Mouse (Mus musculus) urinary bladder, postnatal 4 days (tissue): ENCODE measurements around the gene Tmprss9.

ENCODE experiments used
- DNase-seq, 2 experiments: peaks; one replicate each; pipeline ENCODE4 v3.0.0; 2021 to 2022; ENCODE audit warnings: low spot score in 2 of 2

The Tmprss9 gene

GRCm38 (mm10) chr10:80937646-80938045 lies 66.0 kb downstream of the Tmprss9 start:
- peak; percentile 64 to 81 for DNase-seq

GRCm38 (mm10) chr10:80938831-80939550 lies 67.3 kb downstream of the Tmprss9 start:
- DNase-seq, result no peak

DNA sequence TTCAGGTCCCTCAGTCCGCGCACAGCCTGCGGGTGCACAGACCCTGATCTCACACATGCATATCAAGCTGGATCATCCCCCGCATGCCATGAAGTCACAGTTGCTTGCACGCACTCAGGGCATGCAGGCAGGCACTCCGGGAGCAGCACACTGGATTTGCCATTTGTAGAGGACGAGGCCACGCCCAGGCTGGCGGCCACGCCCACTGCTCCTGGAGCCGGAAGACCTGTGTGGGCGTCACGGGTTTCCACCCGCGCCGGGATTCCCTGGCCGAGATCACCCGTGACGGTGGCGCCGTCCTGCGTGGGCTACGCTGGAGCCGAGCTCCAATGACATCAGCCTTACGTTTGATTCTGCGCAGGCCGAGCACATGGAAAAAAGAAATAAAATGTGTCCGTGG lies 68.0 kb downstream of the Tmprss9 start:
- peak; percentile 79 to 85 for DNase-seq

GRCm38 (mm10) chr10:80940320-80940987 lies 68.8 kb downstream of the Tmprss9 start:
- DNase-seq, result no peak

DNA sequence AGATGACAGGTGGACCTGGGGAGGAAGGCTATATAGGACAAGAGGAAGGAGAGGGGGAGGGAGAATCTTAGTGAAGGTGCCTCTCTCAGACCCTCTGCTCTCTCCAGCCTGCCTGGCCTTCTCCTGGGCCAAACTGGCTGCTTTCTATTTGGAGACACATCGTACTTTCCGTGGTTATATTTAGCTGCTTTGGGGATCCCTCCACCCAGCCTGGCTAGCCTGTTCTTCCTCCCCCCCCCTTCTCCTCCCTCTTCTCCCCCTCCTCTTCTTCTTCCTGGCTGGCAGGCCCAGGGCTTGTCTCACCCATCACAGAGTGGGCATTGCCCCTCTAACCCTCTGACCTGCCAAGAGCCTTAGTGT lies 69.3 kb downstream of the Tmprss9 start:
- no peak for DNase-seq

DNA sequence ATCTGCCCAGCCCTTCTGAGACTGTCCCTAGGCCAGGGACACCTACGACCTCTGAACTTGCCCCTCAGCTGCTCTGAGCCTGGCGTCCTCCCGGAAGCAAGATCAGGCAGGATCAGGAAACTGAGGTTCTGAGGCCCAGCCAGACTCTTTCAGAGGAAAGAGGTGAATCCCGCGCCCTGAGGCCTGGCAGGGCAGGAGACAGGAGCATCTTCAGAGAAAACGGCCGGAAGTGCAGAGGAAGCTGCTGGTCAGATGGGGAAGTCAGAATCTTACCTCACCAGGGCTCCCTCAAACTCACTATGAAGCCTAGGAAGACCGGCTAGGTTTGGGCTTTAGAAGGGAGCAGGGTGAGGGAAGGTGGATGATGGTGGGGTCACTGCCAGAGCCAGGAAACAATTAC lies 71.3 kb downstream of the Tmprss9 start:
- DNase-seq, result no peak

GRCm38 (mm10) chr10:80943701-80944100 lies 72.1 kb downstream of the Tmprss9 start:
- no peak for DNase-seq

DNA sequence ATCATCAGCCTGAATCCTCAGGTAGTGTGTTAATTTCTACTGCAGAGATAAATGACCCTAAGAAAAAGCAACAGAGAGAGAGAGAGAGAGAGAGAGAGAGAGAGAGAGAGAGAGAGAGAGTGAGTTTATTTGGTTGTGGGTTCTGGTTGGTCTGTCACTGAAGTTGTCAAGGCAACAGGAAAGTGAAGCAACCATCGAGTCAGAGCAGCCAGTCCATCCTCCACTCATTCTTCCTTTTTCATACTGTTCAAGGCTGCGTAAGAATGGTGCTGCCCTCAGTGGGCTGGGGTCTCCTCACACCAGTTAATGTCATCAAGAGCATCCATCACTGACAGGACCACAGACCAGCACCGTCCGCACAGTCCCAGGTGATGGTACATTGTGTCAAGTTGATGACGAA lies 72.6 kb downstream of the Tmprss9 start:
- no peak for DNase-seq

- DNase-seq, result no peak
These were observed 75.2 kb downstream of the Tmprss9 start for GRCm38 (mm10) chr10:80946684-80947437.

GRCm38 (mm10) chr10:80947802-80948201 lies 76.2 kb downstream of the Tmprss9 start:
- no peak for DNase-seq

DNA sequence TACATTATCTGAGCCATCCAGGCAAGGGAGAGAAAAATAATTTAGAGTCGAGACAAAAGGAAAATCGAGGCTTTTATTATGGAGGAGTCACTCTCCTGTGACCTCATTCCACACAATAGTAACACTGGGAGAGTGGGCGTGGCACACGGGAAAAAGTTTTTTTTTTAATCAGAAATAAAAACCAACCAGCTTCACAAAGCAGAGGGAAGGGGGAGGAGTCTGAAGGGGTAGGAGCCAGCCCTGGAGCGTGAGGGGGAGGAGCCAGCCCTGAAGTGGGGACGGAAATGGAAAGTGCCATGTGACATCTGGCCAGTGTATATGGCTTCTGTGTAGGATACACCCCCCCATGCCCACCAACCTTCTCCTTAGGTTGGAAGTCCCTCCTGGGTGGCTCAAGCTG lies 76.9 kb downstream of the Tmprss9 start:
- DNase-seq, result no peak

- no peak for DNase-seq
These were observed 77.4 kb downstream of the Tmprss9 start for GRCm38 (mm10) chr10:80949081-80949480.
